Mouse (Mus musculus): ENCODE measurements around the gene Gcm1.

DNA sequence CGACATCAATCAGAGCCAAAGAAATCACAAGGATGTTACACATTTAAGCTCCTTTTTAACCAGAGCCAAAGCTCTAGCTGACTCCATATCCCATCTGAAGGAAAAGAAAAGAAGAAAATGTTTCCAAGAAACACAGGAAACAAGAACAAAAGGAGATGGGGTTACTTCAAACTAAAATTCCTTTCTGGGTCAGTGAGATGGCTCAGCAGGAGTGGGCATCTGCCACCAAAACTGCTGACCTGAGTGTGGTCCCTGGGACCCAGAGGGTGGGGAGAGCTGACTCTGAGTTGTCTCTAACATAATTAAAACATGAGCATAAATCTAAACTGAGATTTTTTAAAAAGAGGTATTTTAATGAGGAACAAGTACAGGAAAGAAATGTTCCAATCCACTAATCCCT, 38.2 kb downstream of the Gcm1 start:
- TF ChIP-seq CTCF (IDR thresholded peaks at IDR 0.05), result no peak
- no peak for TF ChIP-seq EP300 (IDR thresholded peaks at IDR 0.05)
